Mouse (Mus musculus): ENCODE measurements around the gene Cand2. TPM values are rescaled to one million over a fixed set of nuclear protein-coding genes. Genes with fewer than 3 reads are reported as not detected.

Cand2 gene
- polyA plus RNA-seq, 1 experiment from 2014 or later: 2.4 TPM

GRCm38 (mm10) chr6:115770852-115771251, 3.5 kb upstream of the Cand2 start:
- H3K9ac ChIP-seq (ENCODE audit: low read depth, low read length): no peak overlapping the region
- no peak overlapping the region for H3K27ac ChIP-seq (ENCODE audit: low read depth, low read length)
- H3K4me2 ChIP-seq (replicated peaks; ENCODE audit: low read depth): no peak overlapping the region
- H3K4me3 ChIP-seq (ENCODE audit: low read depth, low read length): no peak overlapping the region
- peak; percentile 18; the same call in 1 of the 2 replicates for ATAC-seq
- no peak for TF ChIP-seq CTCF (IDR thresholded peaks at IDR 0.05; ENCODE audit: low read depth)
- H3K4me1 ChIP-seq (replicated peaks; ENCODE audit: control insufficient read depth, insufficient read depth, low read length): no peaks in the 10 kb centered on the region
- H3K9me3 ChIP-seq (ENCODE audit: control insufficient read depth): no peaks in the 10 kb centered on the region
- H3K36me3 ChIP-seq (ENCODE audit: control insufficient read depth, insufficient read depth): no peaks in the 10 kb centered on the region
- WGBS: 44% methylated on average over 4 of the region's 4 CpGs
- H3K27me3 ChIP-seq (replicated peaks; ENCODE audit: control insufficient read depth, insufficient read depth, low read length): no peaks in the 10 kb centered on the region

- no peak for ATAC-seq
- 82% methylated on average over 6 of the region's 6 CpGs for WGBS
- TF ChIP-seq CTCF (IDR thresholded peaks at IDR 0.05; ENCODE audit: low read depth): peak; percentile 37; the same call in 1 of the 2 replicates
Observed at GRCm38 (mm10) chr6:115772201-115772600, 2.1 kb upstream of the Cand2 start.

GRCm38 (mm10) chr6:115772604-115773003, 1.7 kb upstream of the Cand2 start:
- no peak overlapping the region for H3K4me3 ChIP-seq (ENCODE audit: low read depth, low read length)
- H3K4me2 ChIP-seq (replicated peaks; ENCODE audit: low read depth): no peak overlapping the region
- H3K27ac ChIP-seq (ENCODE audit: low read depth, low read length): no peak overlapping the region
- no peaks in the 10 kb centered on the region for H3K9me3 ChIP-seq (ENCODE audit: control insufficient read depth)
- no peak overlapping the region for H3K9ac ChIP-seq (ENCODE audit: low read depth, low read length)
- WGBS: 92% methylated on average over 1 of the region's 1 CpGs
- no peaks in the 10 kb centered on the region for H3K4me1 ChIP-seq (replicated peaks; ENCODE audit: control insufficient read depth, insufficient read depth, low read length)
- no peaks in the 10 kb centered on the region for H3K36me3 ChIP-seq (ENCODE audit: control insufficient read depth, insufficient read depth)
- TF ChIP-seq CTCF (IDR thresholded peaks at IDR 0.05; ENCODE audit: low read depth): peak; percentile 55
- ATAC-seq: no peak
- H3K27me3 ChIP-seq (replicated peaks; ENCODE audit: control insufficient read depth, insufficient read depth, low read length): no peaks in the 10 kb centered on the region

More at GRCm38 (mm10) chr6:115772201-115772600, 2.1 kb upstream of the Cand2 start:
- Histone ChIP-seq H3K27me3 (replicated peaks; ENCODE audit: control insufficient read depth, insufficient read depth, low read length) (no peaks in the 10 kb centered on the region), H3K4me3 (ENCODE audit: low read depth, low read length) (no peak overlapping the region), H3K27ac (ENCODE audit: low read depth, low read length) (no peak overlapping the region), H3K9ac (ENCODE audit: low read depth, low read length) (no peak overlapping the region), H3K4me2 (replicated peaks; ENCODE audit: low read depth) (no peak overlapping the region), H3K9me3 (ENCODE audit: control insufficient read depth) (no peaks in the 10 kb centered on the region), H3K4me1 (replicated peaks; ENCODE audit: control insufficient read depth, insufficient read depth, low read length) (no peaks in the 10 kb centered on the region), H3K36me3 (ENCODE audit: control insufficient read depth, insufficient read depth) (no peaks in the 10 kb centered on the region)

- ATAC-seq: no peak
- no peak overlapping the region for H3K9ac ChIP-seq (ENCODE audit: low read depth, low read length)
- no peak overlapping the region for H3K27ac ChIP-seq (ENCODE audit: low read depth, low read length)
Observed at GRCm38 (mm10) chr6:115773966-115774413, 348 bp upstream of the Cand2 start.

GRCm38 (mm10) chr6:115775838-115776237, 1.5 kb downstream of the Cand2 start:
- TF ChIP-seq CTCF (IDR thresholded peaks at IDR 0.05; ENCODE audit: low read depth): no peak
- Histone ChIP-seq H3K9ac (ENCODE audit: low read depth, low read length) (no peak overlapping the region), H3K27ac (ENCODE audit: low read depth, low read length) (no peak overlapping the region), H3K36me3 (ENCODE audit: control insufficient read depth, insufficient read depth) (no peaks in the 10 kb centered on the region), H3K4me2 (replicated peaks; ENCODE audit: low read depth) (peak overlapping the region; percentile 82), H3K4me3 (ENCODE audit: low read depth, low read length) (no peak overlapping the region), H3K4me1 (replicated peaks; ENCODE audit: control insufficient read depth, insufficient read depth, low read length) (no peaks in the 10 kb centered on the region), H3K27me3 (replicated peaks; ENCODE audit: control insufficient read depth, insufficient read depth, low read length) (no peaks in the 10 kb centered on the region), H3K9me3 (ENCODE audit: control insufficient read depth) (no peaks in the 10 kb centered on the region)
- 60% methylated on average over 3 of the region's 3 CpGs for WGBS
- ATAC-seq: no peak

More at GRCm38 (mm10) chr6:115773966-115774413, 348 bp upstream of the Cand2 start:
- H3K9me3 ChIP-seq (ENCODE audit: control insufficient read depth): no peaks in the 10 kb centered on the region
- H3K27me3 ChIP-seq (replicated peaks; ENCODE audit: control insufficient read depth, insufficient read depth, low read length): no peaks in the 10 kb centered on the region
- no peaks in the 10 kb centered on the region for H3K36me3 ChIP-seq (ENCODE audit: control insufficient read depth, insufficient read depth)
- no peak for TF ChIP-seq CTCF (IDR thresholded peaks at IDR 0.05; ENCODE audit: low read depth)
- no peaks in the 10 kb centered on the region for H3K4me1 ChIP-seq (replicated peaks; ENCODE audit: control insufficient read depth, insufficient read depth, low read length)
- WGBS: under 1% methylated on average over 14 of the region's 14 CpGs
- peak overlapping the region; percentile 82 for H3K4me2 ChIP-seq (replicated peaks; ENCODE audit: low read depth)
- peak overlapping the region; percentile 55 for H3K4me3 ChIP-seq (ENCODE audit: low read depth, low read length)

GRCm38 (mm10) chr6:115776363-115776762, 2.0 kb downstream of the Cand2 start:
- WGBS: 31% methylated on average over 9 of the region's 9 CpGs
- no peaks in the 10 kb centered on the region for H3K27me3 ChIP-seq (replicated peaks; ENCODE audit: control insufficient read depth, insufficient read depth, low read length)
- no peak for TF ChIP-seq CTCF (IDR thresholded peaks at IDR 0.05; ENCODE audit: low read depth)
- H3K4me1 ChIP-seq (replicated peaks; ENCODE audit: control insufficient read depth, insufficient read depth, low read length): no peaks in the 10 kb centered on the region
- 0 out of 2 replicates have a peak overlapping the region, but pooled peaks have one; percentile 4 for H3K4me2 ChIP-seq (replicated peaks; ENCODE audit: low read depth)
- no peak for ATAC-seq
- no peak overlapping the region for H3K4me3 ChIP-seq (ENCODE audit: low read depth, low read length)
- no peak overlapping the region for H3K9ac ChIP-seq (ENCODE audit: low read depth, low read length)
- no peaks in the 10 kb centered on the region for H3K9me3 ChIP-seq (ENCODE audit: control insufficient read depth)
- H3K36me3 ChIP-seq (ENCODE audit: control insufficient read depth, insufficient read depth): no peaks in the 10 kb centered on the region; the same call in 1 of the 2 replicates
- H3K27ac ChIP-seq (ENCODE audit: low read depth, low read length): no peak overlapping the region
